Mouse (Mus musculus) Muller cell, postnatal 12 days (primary cell): ENCODE measurements at regions not wholly inside any gene's neighbourhood (a gene's known extent, or its start where the extent isn't known, plus 50 kb on each side); places are given as distances from the start of the nearest gene placed in this dataset.

Source experiments
- DNase-seq: peaks from one replicate; pipeline ENCODE4 v3.0.0-alpha.2; 2015; ENCODE audit errors: inconsistent ontology term

- peak; percentile 79 for DNase-seq
Measured at GRCm38 (mm10) chr10:24493392-24493791, 101.8 kb upstream of the Ccn2 start.

- DNase-seq, result peak; percentile 58
Measured at GRCm38 (mm10) chr10:24493936-24494335, 101.3 kb upstream of the Ccn2 start.

- DNase-seq, result no peak
Measured at GRCm38 (mm10) chr10:24519795-24520512, 75.3 kb upstream of the Ccn2 start.

- no peak for DNase-seq
Measured at GRCm38 (mm10) chr10:24520515-24520914, 74.7 kb upstream of the Ccn2 start.

GRCm38 (mm10) chr10:24532776-24533175 is 62.5 kb upstream of the Ccn2 start:
- DNase-seq, result no peak

GRCm38 (mm10) chr10:24534901-24535300 is 60.3 kb upstream of the Ccn2 start:
- no peak for DNase-seq

GRCm38 (mm10) chr10:24535461-24535860 is 59.8 kb upstream of the Ccn2 start:
- DNase-seq, result no peak

GRCm38 (mm10) chr10:24541990-24542389 is 53.3 kb upstream of the Ccn2 start:
- DNase-seq, result no peak
